Mouse (Mus musculus) lung, adult 2 months (tissue): ENCODE data around the gene Zfp385c.

Experiments used
- CTCF ChIP-seq: fragments of 200-500 bp; IDR thresholded peaks from 2 replicates; pipeline ENCODE4 v1.5.1; 2011; ENCODE audit warnings: mild to moderate bottlenecking, low read length, control low read depth; ENCODE audit not compliant: insufficient read depth
- POLR2A ChIP-seq: fragments of 200-500 bp; IDR thresholded peaks from 2 replicates; pipeline ENCODE4 v1.6.1; 2011; ENCODE audit warnings: low read depth, mild to moderate bottlenecking, control low read depth, low read length, borderline replicate concordance; ENCODE audit errors: extremely low read depth

- TF ChIP-seq CTCF (no peak), POLR2A (no peak)
Measured at GRCm38 (mm10) chr11:100721254-100721653, 29.0 kb upstream of the Zfp385c start.
